Mouse (Mus musculus) R1 (cell line): ENCODE results near the gene Amy2a4.
"Not testable (repeated sequence)": the region's sequence is repeated elsewhere in the genome, so short reads cannot be mapped to it uniquely, and the experiment has no call there.

Experiments used
- DNase-seq: peaks from one replicate; pipeline ENCODE4 v3.0.0-alpha.2; 2018; ENCODE audit warnings: low read depth, low spot score

Gene Amy2a4

GRCm38 (mm10) chr3:113291349-113291748, at the start of gene Amy2a4:
Gene Amy2a4, minus strand, starts transcription at chr3:113291449.
- not testable (repeated sequence) for DNase-seq

- not testable (repeated sequence) for DNase-seq
These were observed 32.7 kb upstream of the Amy2a4 start, which contains the start of gene Amy2a3 for GRCm38 (mm10) chr3:113323952-113324351. Gene Amy2a3, minus strand, starts transcription at chr3:113324052.

DNA sequence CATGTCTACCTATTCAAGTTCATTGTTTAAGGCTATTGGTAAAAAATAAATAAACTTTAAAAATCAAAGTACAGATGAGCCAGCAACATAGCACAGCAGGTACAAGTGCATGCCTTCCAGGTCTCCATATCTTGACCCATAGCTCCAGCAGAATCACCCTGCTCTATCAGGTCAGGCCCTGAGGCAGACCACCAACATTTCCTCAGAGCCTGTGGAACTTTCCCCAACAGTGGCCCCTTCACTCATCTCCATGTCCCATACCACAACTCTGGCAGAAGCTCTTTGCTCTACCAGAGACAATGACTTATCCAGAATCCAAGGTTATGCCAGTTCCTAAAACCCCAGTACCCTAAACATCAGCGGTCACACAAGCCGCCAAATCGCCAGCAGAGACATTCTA, 21.7 kb upstream of the Amy2a4 start:
- not testable (repeated sequence) for DNase-seq

GRCm38 (mm10) chr3:113280285-113280684, 11.0 kb downstream of the Amy2a4 start:
- not testable (repeated sequence) for DNase-seq

GRCm38 (mm10) chr3:113279586-113279985, 11.7 kb downstream of the Amy2a4 start:
- not testable (repeated sequence) for DNase-seq

- not testable (repeated sequence) for DNase-seq
These were observed 32.5 kb downstream of the Amy2a4 start, which contains the start of gene Amy2a5 for GRCm38 (mm10) chr3:113258737-113259136. Gene Amy2a5, minus strand, starts transcription at chr3:113258837.
